Comparison of ENCODE assay signal across 8 mouse cellular contexts in the genomic region with DNA sequence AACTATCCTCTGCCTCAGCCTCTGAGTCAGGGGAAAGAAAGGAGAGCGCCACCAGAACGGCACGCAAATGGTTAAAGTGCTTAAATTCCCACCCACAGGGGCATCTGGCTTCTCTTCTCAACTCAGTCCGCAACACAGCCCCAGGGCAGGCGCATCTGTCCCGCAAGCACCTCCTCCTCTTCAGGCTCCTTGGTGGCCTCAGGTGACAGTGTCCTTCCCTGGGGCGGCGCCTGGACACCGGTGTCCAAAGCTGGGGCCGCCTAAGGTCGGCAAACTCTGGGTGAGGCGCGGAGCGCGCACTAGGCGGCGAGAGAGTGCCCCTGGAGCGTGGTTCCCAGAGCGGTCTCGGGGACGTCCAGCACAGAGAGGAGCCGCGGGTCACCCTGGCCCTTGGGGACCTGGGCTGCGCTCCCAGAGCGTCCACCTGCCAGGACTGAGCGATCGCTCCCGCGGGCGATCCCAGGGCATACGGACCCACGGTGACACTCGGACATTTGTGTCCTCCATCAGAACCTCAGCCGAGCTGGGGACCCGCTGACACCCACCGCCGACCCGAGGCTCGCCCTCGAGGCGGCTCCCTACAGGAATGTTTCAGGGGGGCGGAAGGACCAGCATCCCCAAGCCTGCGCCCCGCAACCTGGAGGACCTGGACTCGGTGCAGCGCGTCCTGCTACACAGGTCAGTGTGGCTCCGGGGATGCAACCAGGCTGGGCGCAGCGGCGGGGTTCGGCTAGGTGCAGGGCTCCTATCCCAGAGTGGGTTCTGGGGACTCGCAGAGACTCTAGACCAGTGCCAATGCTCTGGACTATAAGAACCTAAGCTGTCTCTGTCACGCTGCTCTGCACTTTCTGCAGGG. TPM values are rescaled to one million over a fixed set of nuclear protein-coding genes. Genes with fewer than 3 reads are reported as not detected.
DNase-seq lines count a peak whose midpoint lies in the region; ATAC-seq and TF ChIP-seq lines count a peak whose summit lies in the region.

TSS of gene Intu (plus strand) at position 1 of the 856 bp plus-strand sequence.

- H3K27ac ChIP-seq in liver, embryonic 12.5 days, result no peak within 1 kb of the TSS
- no peak within 1 kb of the TSS for H3K27ac ChIP-seq in midbrain, postnatal 0 days (ENCODE audit: low read depth, low read length)

- H3K4me2 ChIP-seq in liver, embryonic 12.5 days, result peak within 1 kb of the TSS; percentile 80
- peak within 1 kb of the TSS; percentile 99 for H3K4me2 ChIP-seq in midbrain, postnatal 0 days (ENCODE audit: low read depth, low read length, poor library complexity, severe bottlenecking)

- no peaks in the 10 kb centered on the region for H3K9me3 ChIP-seq in liver, embryonic 12.5 days (replicated peaks)
- H3K9me3 ChIP-seq in midbrain, postnatal 0 days (ENCODE audit: low read length), result no peaks in the 10 kb centered on the region

- peak; percentile 53 for TF ChIP-seq CTCF in midbrain, postnatal 0 days (IDR thresholded peaks at IDR 0.05)

- H3K36me3 ChIP-seq in liver, embryonic 12.5 days, result no peaks in the 10 kb centered on the region
- no peaks in the 10 kb centered on the region for H3K36me3 ChIP-seq in midbrain, postnatal 0 days (ENCODE audit: insufficient read depth, low read length)

- ATAC-seq in liver, embryonic 12.5 days, result peak; percentile 66
- peak; percentile 74 for ATAC-seq in midbrain, postnatal 0 days (ENCODE audit: low FRiP score)

- WGBS in liver, embryonic 12.5 days (ENCODE audit: insufficient replicate concordance), result under 1% methylated on average over 54 of the region's 54 CpGs
- WGBS in midbrain, postnatal 0 days, result under 1% methylated on average over 54 of the region's 54 CpGs

- H3K4me3 ChIP-seq in liver, embryonic 12.5 days, result peak within 1 kb of the TSS; percentile 54
- H3K4me3 ChIP-seq in midbrain, postnatal 0 days (ENCODE audit: low read depth, low read length), result peak within 1 kb of the TSS; percentile 53

- H3K27me3 ChIP-seq in liver, embryonic 12.5 days (replicated peaks), result peaks cover 48% of the 10 kb centered on the region
- H3K27me3 ChIP-seq in midbrain, postnatal 0 days (ENCODE audit: insufficient read depth, low read length), result 0 out of 2 replicates have a peak, but pooled peaks cover 7% of the 10 kb centered on the region

- DNase-seq in ovary, adult 18-20 months (ENCODE audit: low spot score), result peak; percentile 15
- DNase-seq in ovary, postnatal 10 days (ENCODE audit: low spot score), result no peak
- peak; percentile 75 for DNase-seq in embryo, embryonic 9.5 days (ENCODE audit: extremely low spot score)
- DNase-seq in heart, adult 8-10 months (ENCODE audit: low spot score), result peak; percentile 54
- peak; percentile 28 for DNase-seq in kidney, adult 11 months
- peak; percentile 24 for DNase-seq in midbrain, postnatal 0 days (ENCODE audit: low spot score)
- DNase-seq in testis, postnatal 10 days (ENCODE audit: low spot score), result peak; percentile 69

- H3K4me1 ChIP-seq in liver, embryonic 12.5 days, result peaks cover 33% of the 10 kb centered on the region
- peaks cover 5% of the 10 kb centered on the region; the same call in 1 of the 2 replicates for H3K4me1 ChIP-seq in midbrain, postnatal 0 days (ENCODE audit: insufficient read depth, low read length)

- H3K9ac ChIP-seq in liver, embryonic 12.5 days, result peak within 1 kb of the TSS; percentile 23; the same call in 1 of the 2 replicates
- H3K9ac ChIP-seq in midbrain, postnatal 0 days (replicated peaks; ENCODE audit: low read length, poor library complexity, severe bottlenecking), result peak within 1 kb of the TSS; percentile 52

RNA-seq across cellular contexts. Expression of gene Intu, which starts in this region (rescaled TPM):
- total RNA-seq in heart, adult 8-10 months (2022), result 10 to 100 TPM; 17.3 to 23.2 (median 20.6) TPM
- 1.2 and 2.0 TPM in 2 replicates for polyA plus RNA-seq in liver, embryonic 12.5 days (2016; fragmentation: Nextera tagmentation; extraction: Ambion mirVana)
- 6.7 and 7.6 TPM in 2 replicates for total RNA-seq in midbrain, postnatal 0 days (2014; rRNA removed)
- polyA plus RNA-seq in midbrain, postnatal 0 days (2015; fragmentation: Nextera tagmentation; extraction: Ambion mirVana), result 2.5 TPM in 2 replicates
